Mouse (Mus musculus) myocyte (in vitro differentiated cells): Measurements from ENCODE around the gene Nfkb1. TPM values are rescaled to one million over a fixed set of nuclear protein-coding genes. Genes with fewer than 3 reads are reported as not detected.
A peak's percentile ranks its signal among the peaks of the same experiment; 100 is the strongest.

Experiments
- H3K27me3 ChIP-seq: one replicate; pipeline ENCODE4 v1.6.1; 2011; ENCODE audit not compliant: control insufficient read depth, insufficient read depth, insufficient read length
- H3K36me3 ChIP-seq: one replicate; pipeline ENCODE4 v1.6.1; 2011; ENCODE audit not compliant: control insufficient read depth, insufficient read depth
- H3K4me2 ChIP-seq: one replicate; pipeline ENCODE4 v1.6.1; 2011; ENCODE audit warnings: low read depth, control low read depth
- H3K4me3 ChIP-seq: one replicate; pipeline ENCODE4 v1.5.1; 2011; ENCODE audit warnings: mild to moderate bottlenecking, control low read depth, moderate library complexity
- H3K79me2 ChIP-seq: one replicate; pipeline ENCODE4 v1.6.1; 2011; ENCODE audit not compliant: control insufficient read depth, insufficient read depth
- H3ac ChIP-seq: one replicate; pipeline ENCODE4 v1.6.1; 2011; ENCODE audit not compliant: control insufficient read depth, insufficient read length
- CEBPB ChIP-seq: IDR thresholded peaks from 2 replicates; pipeline ENCODE4 v1.6.1; 2011; ENCODE audit warnings: mild to moderate bottlenecking, moderate library complexity; ENCODE audit not compliant: poor library complexity, insufficient read depth, severe bottlenecking
- E2F4 ChIP-seq: IDR thresholded peaks from one replicate; pipeline ENCODE4 v1.6.1; 2011; ENCODE audit warnings: mild to moderate bottlenecking, control low read depth, moderate library complexity; ENCODE audit not compliant: insufficient read depth
- MAX ChIP-seq: IDR thresholded peaks from one replicate; pipeline ENCODE4 v1.6.1; 2011; ENCODE audit warnings: low read depth, mild to moderate bottlenecking, control low read depth
- MYOD1 ChIP-seq, 3 experiments: IDR thresholded peaks; one replicate each; pipeline ENCODE4 v1.6.1; 2011; ENCODE audit warnings: control low read depth in 2 of 3, low read depth in 2 of 3, mild to moderate bottlenecking in 2 of 3, moderate library complexity in 1 of 3; ENCODE audit not compliant: insufficient read length in 2 of 3, control insufficient read depth in 1 of 3
- MYOG ChIP-seq, 3 experiments: IDR thresholded peaks; one replicate each; pipeline ENCODE4 v1.6.1; 2011; ENCODE audit warnings: control low read depth in 2 of 3, low read depth in 2 of 3, mild to moderate bottlenecking in 2 of 3; ENCODE audit not compliant: insufficient read length in 2 of 3, control insufficient read depth in 1 of 3, insufficient read depth in 1 of 3
- POLR2A ChIP-seq: IDR thresholded peaks from one replicate; pipeline ENCODE4 v1.6.1; 2011; ENCODE audit warnings: low read depth, mild to moderate bottlenecking, control low read depth, moderate library complexity; ENCODE audit not compliant: insufficient read length
- POLR2AphosphoS2 ChIP-seq: IDR thresholded peaks from one replicate; pipeline ENCODE4 v1.6.1; 2011; ENCODE audit warnings: low read depth, control low read depth; ENCODE audit not compliant: insufficient read length
- REST ChIP-seq: IDR thresholded peaks from one replicate; pipeline ENCODE4 v1.6.1; 2011; ENCODE audit warnings: mild to moderate bottlenecking, control low read depth, moderate library complexity; ENCODE audit not compliant: insufficient read depth, insufficient read length
- SRF ChIP-seq: IDR thresholded peaks from one replicate; pipeline ENCODE4 v1.6.1; 2011; ENCODE audit warnings: low read depth; ENCODE audit not compliant: control insufficient read depth, insufficient read length
- TCF12 ChIP-seq: IDR thresholded peaks from one replicate; pipeline ENCODE4 v1.6.1; 2011; ENCODE audit warnings: mild to moderate bottlenecking, control low read depth; ENCODE audit not compliant: poor library complexity, insufficient read depth, severe bottlenecking
- TCF3 ChIP-seq: IDR thresholded peaks from one replicate; pipeline ENCODE4 v1.6.1; 2011; ENCODE audit warnings: low read depth, control low read depth; ENCODE audit not compliant: insufficient read length
- USF1 ChIP-seq: IDR thresholded peaks from one replicate; pipeline ENCODE4 v1.6.1; 2011; ENCODE audit warnings: low read depth, mild to moderate bottlenecking, control low read depth, moderate library complexity
- polyA plus RNA-seq: library from polyadenylated mRNA; unstranded; fragments of >200 nt; fragmentation: generic; extraction: Trizol; gene quantifications from one replicate; pipeline ENCODE4 v1.2.1, GENCODE M21; 2012; ENCODE audit warnings: missing spikeins

The Nfkb1 gene
- polyA plus RNA-seq, 1 experiment: 35.3 TPM

DNA sequence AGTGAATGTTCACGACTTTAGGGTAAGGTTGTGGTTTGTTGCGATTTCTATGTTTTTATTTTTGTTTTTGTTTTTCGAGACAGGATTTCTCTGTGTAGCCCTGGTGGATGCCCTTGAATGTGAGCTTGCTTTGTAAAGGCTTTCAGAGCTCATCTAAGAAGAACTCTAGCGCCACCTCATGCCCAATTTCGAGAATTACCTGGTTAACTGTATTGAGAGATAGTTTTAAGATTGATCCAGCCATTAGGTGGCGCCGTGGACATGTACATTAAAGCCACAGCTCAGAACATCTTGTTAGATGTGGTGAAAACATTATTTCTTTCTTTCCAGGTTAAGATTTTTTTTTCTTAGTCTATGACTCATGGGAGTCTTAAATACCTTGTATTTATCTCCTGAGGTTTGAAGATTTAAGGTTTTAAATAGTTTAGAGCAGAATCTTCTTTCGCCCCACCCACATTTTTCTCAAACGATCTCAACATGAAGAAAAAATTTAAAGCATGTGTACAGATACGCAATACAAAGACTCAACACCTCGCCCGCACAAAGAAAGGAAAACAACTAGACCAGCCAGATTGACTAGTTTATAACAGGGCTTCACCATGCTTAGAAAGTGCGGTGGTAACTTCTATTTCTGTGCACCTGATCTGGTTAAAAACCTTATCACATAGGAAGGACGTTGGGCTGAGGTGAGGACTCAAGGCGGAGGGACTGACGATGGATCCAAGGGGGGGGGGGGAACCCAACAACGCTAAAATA lies 40.1 kb upstream of the Nfkb1 start:
- H3K4me3 ChIP-seq: peak overlapping the region; percentile 0

GRCm38 (mm10) chr3:135730790-135731189 lies 39.4 kb upstream of the Nfkb1 start:
- Histone ChIP-seq H3K4me2 (peak overlapping the region; percentile 82), H3K79me2 (no peaks in the 10 kb centered on the region), H3K27me3 (no peaks in the 10 kb centered on the region), H3K36me3 (no peaks in the 10 kb centered on the region), H3K4me3 (peak overlapping the region; percentile 0), H3ac (no peak overlapping the region)
- TF ChIP-seq REST (no peak), TCF3 (no peak), POLR2AphosphoS2 (no peak), USF1 (no peak), E2F4 (no peak), MYOD1 (IDR thresholded peaks at IDR 0.05; ENCODE audit: control insufficient read depth in 1 of 3, insufficient read length in 2 of 3, low read depth in 2 of 3) (no peak), POLR2A (no peak), TCF12 (no peak), MAX (no peak), SRF (no peak), MYOG (IDR thresholded peaks at IDR 0.05; ENCODE audit: control insufficient read depth in 1 of 3, insufficient read depth in 1 of 3, insufficient read length in 2 of 3, low read depth in 2 of 3) (no peak), CEBPB (no peak)

More for the DNA sequence above, 40.1 kb upstream of the Nfkb1 start:
- Histone ChIP-seq H3K4me2 (peak overlapping the region; percentile 82), H3ac (no peak overlapping the region), H3K36me3 (no peaks in the 10 kb centered on the region), H3K27me3 (no peaks in the 10 kb centered on the region), H3K79me2 (no peaks in the 10 kb centered on the region)
- no peak for TF ChIP-seq USF1
- TF ChIP-seq MYOD1 (IDR thresholded peaks at IDR 0.05; ENCODE audit: control insufficient read depth in 1 of 3, insufficient read length in 2 of 3, low read depth in 2 of 3): no peak
- TF ChIP-seq TCF3: no peak
- no peak for TF ChIP-seq REST
- no peak for TF ChIP-seq MYOG (IDR thresholded peaks at IDR 0.05; ENCODE audit: control insufficient read depth in 1 of 3, insufficient read depth in 1 of 3, insufficient read length in 2 of 3, low read depth in 2 of 3)
- TF ChIP-seq POLR2AphosphoS2: no peak
- no peak for TF ChIP-seq E2F4
- TF ChIP-seq MAX: no peak
- no peak for TF ChIP-seq SRF
- TF ChIP-seq CEBPB: no peak
- no peak for TF ChIP-seq POLR2A
- no peak for TF ChIP-seq TCF12

- no peaks in the 10 kb centered on the region for H3K36me3 ChIP-seq
Measured at GRCm38 (mm10) chr3:135729575-135729974, 38.2 kb upstream of the Nfkb1 start.

DNA sequence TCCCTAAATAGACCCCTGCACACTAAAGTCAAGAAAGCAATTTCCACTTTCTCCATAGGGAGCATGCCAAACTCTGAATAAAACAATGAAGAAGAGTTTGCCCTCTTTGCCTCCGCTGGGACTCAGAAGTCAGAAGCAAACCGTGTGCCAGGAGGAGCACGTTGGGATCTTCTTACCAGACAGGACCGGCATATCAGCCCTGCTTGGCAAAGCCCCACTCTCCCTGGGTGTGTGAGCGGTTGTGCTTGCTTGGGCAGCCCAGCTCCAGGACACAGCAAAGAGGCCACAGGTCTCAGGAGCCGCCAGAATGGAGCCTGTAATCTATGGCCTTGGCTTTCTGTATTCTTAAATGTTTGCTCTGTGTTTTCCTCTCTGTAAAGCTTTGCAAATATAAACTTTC lies 37.6 kb upstream of the Nfkb1 start:
- no peak overlapping the region for H3ac ChIP-seq
- TF ChIP-seq POLR2A: no peak
- TF ChIP-seq POLR2AphosphoS2: no peak
- TF ChIP-seq SRF: no peak
- no peak for TF ChIP-seq REST
- no peak for TF ChIP-seq MYOD1 (IDR thresholded peaks at IDR 0.05; ENCODE audit: control insufficient read depth in 1 of 3, insufficient read length in 2 of 3, low read depth in 2 of 3)
- TF ChIP-seq E2F4: no peak
- TF ChIP-seq TCF3: no peak
- TF ChIP-seq USF1: no peak
- no peak for TF ChIP-seq MAX
- no peak for TF ChIP-seq CEBPB
- TF ChIP-seq TCF12: no peak
- TF ChIP-seq MYOG (IDR thresholded peaks at IDR 0.05; ENCODE audit: control insufficient read depth in 1 of 3, insufficient read depth in 1 of 3, insufficient read length in 2 of 3, low read depth in 2 of 3): no peak

More at GRCm38 (mm10) chr3:135729575-135729974, 38.2 kb upstream of the Nfkb1 start:
- no peak overlapping the region for H3K4me3 ChIP-seq
- H3K4me2 ChIP-seq: peak overlapping the region; percentile 82
- no peaks in the 10 kb centered on the region for H3K27me3 ChIP-seq
- no peak overlapping the region for H3ac ChIP-seq
- TF ChIP-seq MAX (no peak), CEBPB (peak; percentile 98)
- no peaks in the 10 kb centered on the region for H3K79me2 ChIP-seq

More for the DNA sequence above, 37.6 kb upstream of the Nfkb1 start:
- Histone ChIP-seq H3K36me3 (no peaks in the 10 kb centered on the region), H3K79me2 (no peaks in the 10 kb centered on the region), H3K4me2 (no peak overlapping the region), H3K27me3 (no peaks in the 10 kb centered on the region), H3K4me3 (no peak overlapping the region)
